ENCODE assay signal across 15 mouse cellular contexts in the genomic region with DNA sequence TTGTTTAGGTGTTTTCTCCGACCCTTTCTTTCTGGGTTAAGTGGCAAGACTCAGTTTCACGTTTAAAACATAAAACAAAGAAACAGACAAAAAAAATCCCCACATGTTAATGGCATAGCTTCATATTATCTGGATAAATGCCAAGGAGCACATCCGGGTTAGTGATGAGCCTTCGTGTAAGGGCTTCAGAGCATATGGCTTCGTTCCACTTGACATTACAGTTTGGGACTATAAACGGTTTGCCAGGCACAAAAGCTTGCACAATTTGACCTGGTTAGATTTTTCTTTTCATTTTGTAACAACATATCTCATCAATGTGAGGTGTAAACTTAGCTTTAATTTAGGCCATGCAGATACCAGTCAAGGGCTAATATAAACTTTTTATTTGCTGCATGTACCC.
"Had no signal": no experiment of that assay in that cellular context is flagged by ENCODE, and none has a peak within 500 bp of the region (broad histone marks: within the 10 kb centered on the region; RNA-seq: fewer than 3 reads in every experiment).

No protein-coding gene starts in this region.

- DNase-seq: kidney, adult 2 months; kidney, postnatal 36 days; layer of hippocampus, adult 9-11 months; layer of hippocampus, postnatal 36 days; lung, postnatal 10 days; right cerebral cortex, postnatal 4 days; spleen, adult 18-20 months; thymus, adult 18-20 months; thymus, postnatal 14 days had no signal

- H3K27me3 ChIP-seq: limb, embryonic 12.5 days; midbrain, embryonic 15.5 days; neural tube, embryonic 15.5 days had no signal

- H3K4me1 ChIP-seq: limb, embryonic 12.5 days; midbrain, embryonic 10.5 days; midbrain, embryonic 15.5 days; neural tube, embryonic 15.5 days had no signal

- H3K9ac ChIP-seq: limb, embryonic 12.5 days; midbrain, embryonic 15.5 days; neural tube, embryonic 15.5 days had no signal

- H3K9me3 ChIP-seq: limb, embryonic 12.5 days; midbrain, embryonic 10.5 days; midbrain, embryonic 15.5 days; neural tube, embryonic 15.5 days had no signal

- H3K36me3 ChIP-seq: limb, embryonic 12.5 days; midbrain, embryonic 10.5 days; midbrain, embryonic 15.5 days; neural tube, embryonic 15.5 days had no signal

- H3K4me2 ChIP-seq: limb, embryonic 12.5 days; liver, embryonic 11.5 days; midbrain, embryonic 15.5 days; neural tube, embryonic 15.5 days had no signal

- H3K27ac ChIP-seq: limb, embryonic 12.5 days; midbrain, embryonic 10.5 days; midbrain, embryonic 15.5 days; neural tube, embryonic 15.5 days had no signal

- ATAC-seq: intestine, embryonic 16.5 days; midbrain, embryonic 15.5 days had no signal

- H3K4me3 ChIP-seq: limb, embryonic 12.5 days; midbrain, embryonic 10.5 days; midbrain, embryonic 15.5 days; neural tube, embryonic 15.5 days had no signal
